28 mouse cellular contexts compared by ENCODE assay signal in the genomic region with DNA sequence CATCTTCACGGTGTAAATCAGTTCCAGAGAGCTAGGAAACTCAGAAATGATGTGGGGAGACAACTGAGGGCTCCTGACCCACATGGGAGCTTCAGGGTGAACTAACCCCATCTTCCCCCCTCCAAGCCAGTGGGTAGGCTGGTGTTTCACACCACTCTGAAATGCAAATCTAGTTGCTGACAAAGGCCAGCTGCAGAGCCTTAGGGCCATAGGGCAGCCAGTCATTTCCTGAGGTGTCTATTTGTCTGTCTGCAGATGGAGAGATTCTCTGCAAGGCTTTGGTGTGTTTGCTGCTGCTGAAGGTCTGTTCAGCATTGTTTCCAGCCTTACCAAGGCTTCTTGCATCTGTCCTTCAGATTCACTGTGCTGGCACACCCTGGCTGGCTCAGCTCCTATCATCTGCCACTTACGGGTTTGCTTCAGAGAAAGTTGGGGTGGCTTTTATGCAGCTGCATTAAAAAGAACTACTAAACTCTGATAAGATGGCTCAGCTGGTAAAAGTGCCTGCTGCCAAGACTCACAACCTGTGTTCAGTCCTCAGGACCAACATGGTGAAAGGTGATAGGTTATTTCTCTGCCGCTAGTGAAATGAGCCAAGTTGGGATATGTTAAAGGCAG. TPM values are rescaled to one million over a fixed set of nuclear protein-coding genes. Genes with fewer than 3 reads are reported as not detected.
DNase-seq lines count a peak whose midpoint lies in the region; ATAC-seq and TF ChIP-seq lines count a peak whose summit lies in the region.
"Had no signal": no experiment of that assay in that cellular context is flagged by ENCODE, and none has a peak within 500 bp of the region (broad histone marks: within the 10 kb centered on the region; RNA-seq: fewer than 3 reads in every experiment).

No protein-coding gene starts in this region.

- H3K4me3 ChIP-seq in spleen, adult 2 months (ENCODE audit: extremely low read depth, insufficient read depth, insufficient read length): no peak overlapping the region
- H3K4me3 ChIP-seq: embryonic facial prominence, embryonic 13.5 days; gastrocnemius, adult 2 months; heart, embryonic 15.5 days; myocyte had no signal

- peaks cover 11% of the 10 kb centered on the region for H3K4me1 ChIP-seq in spleen, adult 2 months (ENCODE audit: control insufficient read depth, insufficient read depth, insufficient read length)

- DNase-seq in adrenal gland, adult 8-10 months: peak; percentile 6
- DNase-seq in adrenal gland, adult 18-20 months (ENCODE audit: low spot score in 2 of 2): no peak
- DNase-seq in spleen, adult 2 months (ENCODE audit: low read depth in 1 of 2, low spot score in 2 of 2): peak in 1 of 2 experiments; percentile 43
- DNase-seq in spleen, adult 12 weeks (ENCODE audit: low spot score): no peak
- peak; percentile 47 for DNase-seq in thymus, postnatal 4 days
- no peak for DNase-seq in embryo, embryonic 10.5 days (ENCODE audit: low spot score)
- DNase-seq in embryo, embryonic 11 days: no peak
- DNase-seq: cerebellum, adult 9-10 months; gastrocnemius, adult 2 months; kidney, postnatal 36 days; liver; liver, postnatal 0 days; lung, postnatal 10 days; right cerebral cortex, postnatal 14 days had no signal

- peak; percentile 27 for ATAC-seq in megakaryocyte progenitor cell, adult 5-6 weeks (replicated peaks; ENCODE audit: poor library complexity)
- ATAC-seq: hindbrain, embryonic 16.5 days; intestine, embryonic 16.5 days; liver, postnatal 0 days had no signal

- peak overlapping the region; percentile 40; the same call in 1 of the 2 replicates for H3K27ac ChIP-seq in spleen, adult 2 months (ENCODE audit: insufficient read depth, low read length)
- H3K27ac ChIP-seq: embryonic facial prominence, embryonic 13.5 days; gastrocnemius, adult 2 months; heart, embryonic 15.5 days had no signal

- TF ChIP-seq POLR2A in spleen, adult 2 months (IDR thresholded peaks at IDR 0.05; ENCODE audit: low read depth, low read length): no peak

- no peak for TF ChIP-seq CTCF in spleen, adult 2 months (IDR thresholded peaks at IDR 0.05; ENCODE audit: extremely low read depth, insufficient read depth, insufficient read length, insufficient replicate concordance)

- 42% methylated on average over 3 of the region's 3 CpGs for WGBS in spleen, adult 2 months

- H3K36me3 ChIP-seq in spleen, adult 2 months (ENCODE audit: control insufficient read depth, insufficient read depth, low read length): no peaks in the 10 kb centered on the region
- H3K36me3 ChIP-seq: embryonic facial prominence, embryonic 13.5 days; heart, embryonic 15.5 days had no signal

- peaks cover 3% of the 10 kb centered on the region; the same call in 1 of the 2 replicates for H3K27me3 ChIP-seq in spleen, adult 2 months (ENCODE audit: control insufficient read depth, insufficient read depth, low read length)

RNA-seq across cellular contexts. Expression of a gene that starts 1.9 kb away (rescaled TPM):
- total RNA-seq in adrenal gland, adult 8-10 months (2022): not detected
- total RNA-seq in adrenal gland, adult 18-20 months (2021): not detected
- 1.9 and 2.2 TPM in 2 replicates for polyA plus RNA-seq in spleen, adult 2 months (2012; rRNA removed)
- total RNA-seq in megakaryocyte progenitor cell, adult 5-6 weeks (2015): not detected in 2 replicates
- total RNA-seq in megakaryocyte progenitor cell, adult 5-6 weeks (2017): not detected in 2 replicates
- total RNA-seq: gastrocnemius, adult 2 months; left cerebral cortex, adult 18-20 months; left cerebral cortex, postnatal 36 days had no signal
- polyA plus RNA-seq: cortical plate, adult 2 months; embryonic facial prominence, embryonic 13.5 days; hindbrain, embryonic 16.5 days; intestine, embryonic 16.5 days; kidney, embryonic 14.5 days; liver, postnatal 0 days; midbrain, embryonic 14.5 days; myocyte; neural tube, embryonic 14.5 days had no signal

RNA-seq across cellular contexts. Expression of a gene that starts 7.3 kb away (rescaled TPM):
- total RNA-seq in adrenal gland, adult 8-10 months (2022): 1 to 10 TPM; 1.0 to 1.5 (median 1.2) TPM
- total RNA-seq in adrenal gland, adult 18-20 months (2021): under 1 TPM; 0.53 to 0.99 TPM
- polyA plus RNA-seq in spleen, adult 2 months (2012; rRNA removed): 0.08 TPM in 1 of 2 replicates, not detected in the other
- 0.10 TPM in 1 of 2 replicates, not detected in the other for total RNA-seq in megakaryocyte progenitor cell, adult 5-6 weeks (2015)
- total RNA-seq in megakaryocyte progenitor cell, adult 5-6 weeks (2017): 0.17 TPM in 1 of 2 replicates, not detected in the other
- total RNA-seq: megakaryocyte, adult 5-6 weeks had no signal
- polyA plus RNA-seq: myocyte had no signal

RNA-seq across cellular contexts. Expression of a gene that starts 21.1 kb away (rescaled TPM):
- 1 to 10 TPM; 5.7 to 9.9 (median 7.6) TPM for total RNA-seq in adrenal gland, adult 8-10 months (2022)
- total RNA-seq in adrenal gland, adult 18-20 months (2021): 1 to 10 TPM; 4.3 to 4.8 TPM
- polyA plus RNA-seq in spleen, adult 2 months (2012; rRNA removed): 0.76 and 1.2 TPM in 2 replicates
- total RNA-seq in megakaryocyte progenitor cell, adult 5-6 weeks (2015): 0.66 and 1.0 TPM in 2 replicates
- 0.50 and 1.1 TPM in 2 replicates for total RNA-seq in megakaryocyte progenitor cell, adult 5-6 weeks (2017)

RNA-seq across cellular contexts. Expression of a gene that starts 38.8 kb away (rescaled TPM):
- total RNA-seq in adrenal gland, adult 8-10 months (2022): 1 to 10 TPM; 4.0 to 6.1 (median 4.8) TPM
- total RNA-seq in adrenal gland, adult 18-20 months (2021): 1 to 10 TPM; 1.5 to 2.3 TPM
- 0.06 TPM in 1 of 2 replicates, not detected in the other for polyA plus RNA-seq in spleen, adult 2 months (2012; rRNA removed)
- total RNA-seq in megakaryocyte progenitor cell, adult 5-6 weeks (2015): not detected in 2 replicates
- total RNA-seq in megakaryocyte progenitor cell, adult 5-6 weeks (2017): not detected in 2 replicates
- total RNA-seq: hematopoietic stem cell, adult 5-6 weeks; megakaryocyte, adult 5-6 weeks had no signal

Comparison
In these comparisons a context has a peak if more than half of its experiments do, and no peak if none do; other contexts are left out.
1. DNase-seq: peak in adrenal gland, adult 8-10 months (single experiment) and thymus, postnatal 4 days (single experiment); none in adrenal gland, adult 18-20 months (0 of 2), spleen, adult 12 weeks (single experiment), embryo, embryonic 10.5 days (single experiment) and embryo, embryonic 11 days (single experiment).